Mouse (Mus musculus) intestine, embryonic 16.5 days (tissue): ENCODE data around the gene Stn1. TPM values are rescaled to one million over a fixed set of nuclear protein-coding genes. Genes with fewer than 3 reads are reported as not detected.

Experiments used
- ATAC-seq: fragments of 200-750 bp; cut with Nextera tagmentation; 2 replicates; pipeline ENCODE4 v1.8.0; 2017; ENCODE audit warnings: moderate TSS enrichment, moderate library complexity
- H3K27ac ChIP-seq: fragments of 300-500 bp; sonication (generic); 2 replicates; pipeline ENCODE4 v1.5.1; 2014; ENCODE audit warnings: mild to moderate bottlenecking, low read length
- H3K27me3 ChIP-seq: fragments of 300-500 bp; sonication (generic); replicated peaks from 2 replicates; pipeline ENCODE4 v1.6.1; 2014; ENCODE audit warnings: low read length, control low read depth, mixed read lengths; ENCODE audit not compliant: control insufficient read depth, insufficient read depth
- H3K36me3 ChIP-seq: fragments of 300-500 bp; sonication (generic); 2 replicates; pipeline ENCODE4 v1.6.1; 2014; ENCODE audit warnings: low read length, control low read depth; ENCODE audit not compliant: control insufficient read depth, insufficient read depth
- H3K4me1 ChIP-seq: fragments of 300-500 bp; sonication (generic); 2 replicates; pipeline ENCODE4 v1.6.1; 2014; ENCODE audit warnings: low read length, control low read depth, mixed read lengths; ENCODE audit not compliant: control insufficient read depth, insufficient read depth
- H3K4me2 ChIP-seq: fragments of 300-500 bp; sonication (generic); 2 replicates; pipeline ENCODE4 v1.6.1; 2014; ENCODE audit warnings: low read depth, low read length, control low read depth
- H3K4me3 ChIP-seq: fragments of 300-500 bp; sonication (generic); 2 replicates; pipeline ENCODE4 v1.5.1; 2014; ENCODE audit warnings: mild to moderate bottlenecking, low read length
- H3K9ac ChIP-seq: fragments of 300-500 bp; sonication (generic); 2 replicates; pipeline ENCODE4 v1.6.1; 2014; ENCODE audit warnings: low read depth, low read length
- H3K9me3 ChIP-seq: fragments of 300-500 bp; sonication (generic); 2 replicates; pipeline ENCODE4 v1.6.1; 2016; ENCODE audit warnings: low read length, control low read depth; ENCODE audit not compliant: control insufficient read depth
- WGBS: fragments of 180-500 bp; shearing (Covaris S2); extraction: QIAGEN DNeasy Blood & Tissue Kit; methylation state at CpG from one replicate; pipeline ENCODE4 v1.1.7; 2014; 5-methylcytosine and 5-hydroxymethylcytosine counted together
- polyA plus RNA-seq: library from polyadenylated mRNA; unstranded; fragments of >200 nt; fragmentation: Nextera tagmentation; extraction: Ambion mirVana; gene quantifications from 2 replicates; pipeline ENCODE4 v1.2.1, GENCODE M21; 2015

The Stn1 gene
- polyA plus RNA-seq, 1 experiment from 2014 or later: 43.9 TPM

DNA sequence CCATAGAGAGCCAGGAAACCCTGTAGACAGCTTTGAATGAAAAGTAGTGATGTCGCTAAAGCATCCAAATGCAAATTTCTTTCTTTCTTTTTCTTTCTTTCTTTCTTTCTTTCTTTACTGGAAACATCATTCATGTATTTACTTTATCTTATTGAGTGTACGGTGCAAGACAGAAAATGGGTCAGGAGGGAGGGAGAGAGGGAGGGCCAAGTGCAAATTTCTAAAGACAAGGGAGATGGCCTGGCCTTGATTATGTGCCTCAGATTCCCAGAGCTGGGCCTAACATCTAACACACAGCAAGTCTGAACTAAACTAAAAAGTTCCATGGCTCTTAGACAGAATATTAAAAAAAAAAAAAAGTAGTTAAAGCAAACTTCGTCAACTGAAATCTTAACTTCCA is 63.9 kb downstream of the Stn1 start:
- Histone ChIP-seq H3K4me1 (no peaks in the 10 kb centered on the region), H3K4me3 (no peak overlapping the region), H3K9me3 (no peaks in the 10 kb centered on the region), H3K4me2 (no peak overlapping the region), H3K27ac (no peak overlapping the region), H3K27me3 (no peaks in the 10 kb centered on the region), H3K36me3 (no peaks in the 10 kb centered on the region), H3K9ac (no peak overlapping the region)
- ATAC-seq: no peak
- 68% methylated on average over 3 of the region's 3 CpGs for WGBS

DNA sequence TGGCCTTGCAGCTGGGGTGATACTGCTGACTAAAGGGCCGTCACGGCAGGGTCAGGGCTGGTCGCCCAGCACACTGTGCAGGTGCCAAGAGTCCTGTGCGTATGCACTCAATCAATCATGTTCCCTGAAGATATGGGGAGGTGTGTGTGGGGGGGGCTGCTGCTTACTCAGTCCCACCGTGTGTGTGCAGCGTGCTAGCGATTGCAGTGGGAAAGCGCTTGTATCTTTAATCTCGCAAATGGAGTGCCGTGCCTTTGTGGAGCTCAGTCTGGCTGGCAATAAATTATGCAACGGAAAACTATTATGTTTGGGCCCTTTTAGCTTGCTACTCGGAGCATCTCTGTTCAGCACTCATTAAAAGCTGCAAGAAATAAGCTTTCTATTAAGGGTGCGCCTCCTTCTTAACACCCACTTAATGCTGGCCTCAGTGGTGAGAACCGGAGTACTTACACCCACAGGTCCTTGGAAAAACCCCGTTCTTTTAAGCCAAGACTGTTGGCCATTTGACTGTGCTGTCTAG is 64.4 kb downstream of the Stn1 start:
- ATAC-seq: peak; percentile 81
- no peak overlapping the region for H3K4me2 ChIP-seq
- H3K27me3 ChIP-seq: no peaks in the 10 kb centered on the region
- no peaks in the 10 kb centered on the region for H3K9me3 ChIP-seq
- no peaks in the 10 kb centered on the region for H3K36me3 ChIP-seq
- no peak overlapping the region for H3K27ac ChIP-seq
- no peak overlapping the region for H3K9ac ChIP-seq
- 43% methylated on average over 15 of the region's 15 CpGs for WGBS
- no peak overlapping the region for H3K4me3 ChIP-seq
- no peaks in the 10 kb centered on the region for H3K4me1 ChIP-seq

DNA sequence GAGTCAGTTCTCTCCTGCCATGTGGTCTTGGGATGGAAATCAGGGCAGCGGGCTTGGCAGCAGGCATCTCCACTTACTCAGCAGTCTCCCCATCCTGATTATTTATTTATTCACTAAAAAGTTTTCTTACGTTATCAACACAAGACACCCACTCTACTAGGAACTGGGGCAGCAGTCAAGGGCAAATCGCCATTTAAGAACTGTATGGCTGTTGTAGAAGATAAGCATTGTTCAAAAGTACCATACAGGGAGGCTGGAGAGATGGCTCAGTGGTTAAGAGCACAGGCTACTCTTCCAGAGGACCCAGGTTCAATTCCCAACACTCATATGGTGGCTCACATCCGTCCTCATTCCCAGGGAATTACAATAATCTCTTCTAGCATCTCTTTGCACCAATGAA is 65.5 kb downstream of the Stn1 start:
- Histone ChIP-seq H3K36me3 (no peaks in the 10 kb centered on the region), H3K9ac (no peak overlapping the region), H3K4me1 (no peaks in the 10 kb centered on the region), H3K27me3 (no peaks in the 10 kb centered on the region), H3K9me3 (no peaks in the 10 kb centered on the region), H3K4me3 (no peak overlapping the region), H3K4me2 (no peak overlapping the region), H3K27ac (no peak overlapping the region)
- no peak for ATAC-seq
- WGBS: 75% methylated on average over 4 of the region's 4 CpGs

DNA sequence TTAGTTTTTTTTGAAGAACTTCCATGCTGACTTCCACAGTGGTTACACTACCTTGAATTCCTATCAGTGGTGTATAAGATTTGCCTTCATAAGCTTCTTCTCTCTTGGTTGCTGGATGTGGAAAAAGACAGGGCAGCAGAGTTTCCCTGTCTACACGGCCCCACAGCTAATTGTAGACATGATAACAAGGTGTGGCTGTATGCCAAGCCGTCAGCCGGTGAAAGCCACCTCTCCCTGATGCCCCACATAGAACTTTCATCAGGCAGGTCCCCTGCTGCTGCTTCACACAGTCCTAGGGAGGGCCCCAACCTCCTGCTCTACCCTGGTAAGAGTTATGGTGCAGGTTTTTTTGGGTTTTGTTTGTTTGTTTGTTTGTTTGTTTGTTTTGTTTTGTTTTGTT is 68.6 kb downstream of the Stn1 start:
- Histone ChIP-seq H3K27ac (no peak overlapping the region), H3K4me2 (no peak overlapping the region), H3K4me3 (no peak overlapping the region), H3K9me3 (no peaks in the 10 kb centered on the region), H3K36me3 (no peaks in the 10 kb centered on the region), H3K27me3 (no peaks in the 10 kb centered on the region), H3K9ac (no peak overlapping the region), H3K4me1 (0 out of 2 replicates have a peak, but pooled peaks cover 4% of the 10 kb centered on the region)
- WGBS: 59% methylated on average over 3 of the region's 3 CpGs
- no peak for ATAC-seq

DNA sequence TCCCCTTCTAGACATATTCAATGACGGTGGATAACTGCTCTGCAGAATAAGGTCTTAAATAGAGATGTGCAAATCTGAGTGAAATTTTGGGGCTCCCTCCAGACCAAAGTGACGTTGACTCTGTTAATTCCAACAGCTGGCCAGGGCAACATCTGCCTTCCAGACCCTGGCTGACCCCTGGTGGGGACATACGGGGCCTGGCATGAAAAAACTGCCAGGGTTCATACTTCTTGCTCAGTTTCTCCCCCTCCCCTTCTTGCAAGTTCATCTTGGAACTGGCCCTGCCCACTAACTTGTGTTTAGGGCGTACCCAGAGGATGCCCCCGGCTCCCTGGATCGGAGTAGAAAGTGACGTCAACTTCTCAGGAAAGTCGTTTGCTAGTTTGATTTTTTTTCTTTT is 70.5 kb downstream of the Stn1 start:
- no peak overlapping the region for H3K9ac ChIP-seq
- ATAC-seq: no peak
- no peaks in the 10 kb centered on the region for H3K36me3 ChIP-seq
- H3K9me3 ChIP-seq: peaks cover 2% of the 10 kb centered on the region; the same call in 1 of the 2 replicates
- no peaks in the 10 kb centered on the region for H3K27me3 ChIP-seq
- WGBS: 74% methylated on average over 8 of the region's 8 CpGs
- no peak overlapping the region for H3K4me2 ChIP-seq
- H3K4me1 ChIP-seq: peaks cover 12% of the 10 kb centered on the region
- H3K27ac ChIP-seq: no peak overlapping the region
- H3K4me3 ChIP-seq: no peak overlapping the region

DNA sequence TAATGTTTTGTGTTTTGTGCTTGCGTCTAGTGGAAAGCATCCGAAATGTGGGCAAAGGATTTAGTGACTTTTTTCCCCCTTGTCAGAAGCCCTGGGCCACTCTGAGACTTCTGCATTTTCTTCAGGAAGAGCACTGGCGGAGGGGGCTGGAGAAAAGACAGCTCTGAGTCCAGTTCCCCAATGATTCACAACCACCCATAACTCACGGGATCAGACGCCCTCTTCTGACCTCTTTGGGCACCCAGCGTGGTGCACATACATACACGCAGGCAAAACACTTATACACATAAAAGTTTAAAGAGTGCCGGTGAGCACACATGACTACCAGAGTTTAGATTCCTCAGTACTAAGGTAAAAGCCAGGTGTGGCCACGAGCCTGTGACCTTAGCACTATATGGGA is 71.8 kb downstream of the Stn1 start:
- H3K4me3 ChIP-seq: no peak overlapping the region
- 62% methylated on average over 9 of the region's 9 CpGs for WGBS

GRCm38 (mm10) chr19:47464304-47465241 is 72.7 kb downstream of the Stn1 start, which contains the start of gene Sh3pxd2a:
TSS of gene Sh3pxd2a (minus strand) at chr19:47464401.
- Histone ChIP-seq H3K9ac (peak within 1 kb of the TSS; percentile 88), H3K27ac (peak within 1 kb of the TSS; percentile 86), H3K27me3 (no peaks in the 10 kb centered on the region), H3K36me3 (no peaks in the 10 kb centered on the region), H3K4me2 (peak within 1 kb of the TSS; percentile 83), H3K4me1 (peaks cover 31% of the 10 kb centered on the region), H3K4me3 (peak within 1 kb of the TSS; percentile 82), H3K9me3 (peaks cover 4% of the 10 kb centered on the region; the same call in 1 of the 2 replicates)
- ATAC-seq: peak; percentile 90
- WGBS: under 1% methylated on average over 58 of the region's 70 CpGs

More for the DNA sequence above, 71.8 kb downstream of the Stn1 start:
- no peaks in the 10 kb centered on the region for H3K27me3 ChIP-seq
- H3K4me2 ChIP-seq: no peak overlapping the region
- H3K4me1 ChIP-seq: peaks cover 23% of the 10 kb centered on the region
- no peak overlapping the region for H3K27ac ChIP-seq
- no peak for ATAC-seq
- H3K9ac ChIP-seq: no peak overlapping the region
- no peaks in the 10 kb centered on the region for H3K36me3 ChIP-seq
- H3K9me3 ChIP-seq: peaks cover 4% of the 10 kb centered on the region; the same call in 1 of the 2 replicates

DNA sequence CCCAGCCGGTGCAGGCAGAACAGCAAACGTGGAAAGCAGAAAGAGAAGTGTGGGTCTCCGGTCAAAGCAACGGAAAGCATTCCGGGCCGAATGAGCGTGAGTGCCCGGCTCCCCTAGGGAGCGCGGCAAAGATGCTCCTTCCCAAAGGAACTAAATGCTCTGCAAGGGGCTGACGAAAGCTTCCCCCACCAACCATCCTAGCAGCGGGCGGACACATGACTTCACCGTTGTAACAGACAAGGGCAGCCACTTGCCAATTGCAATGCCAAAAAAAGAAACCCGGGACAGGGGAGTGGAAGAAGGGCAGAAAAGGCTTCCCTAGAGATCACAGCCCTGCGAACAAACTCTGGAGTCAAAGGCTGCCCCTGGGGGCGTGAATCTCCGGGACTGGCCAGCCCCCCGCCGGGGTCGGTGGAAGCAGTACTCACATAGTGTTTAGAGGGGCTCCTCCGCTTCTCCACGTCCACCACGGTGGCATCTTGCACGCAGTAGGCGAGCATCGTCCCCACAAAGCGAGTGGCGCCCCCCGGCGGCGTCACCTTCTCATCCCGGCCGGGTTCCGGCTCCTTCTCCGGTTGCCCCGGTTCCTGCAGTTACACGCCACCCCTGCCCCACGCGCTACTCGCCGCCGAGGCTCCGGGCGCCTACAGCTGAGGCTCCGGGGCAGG is 73.5 kb downstream of the Stn1 start:
- Histone ChIP-seq H3K9me3 (peaks cover 4% of the 10 kb centered on the region; the same call in 1 of the 2 replicates), H3K9ac (peak overlapping the region; percentile 88), H3K27me3 (no peaks in the 10 kb centered on the region), H3K4me1 (peaks cover 37% of the 10 kb centered on the region), H3K36me3 (no peaks in the 10 kb centered on the region), H3K27ac (peak overlapping the region; percentile 86), H3K4me3 (peak overlapping the region; percentile 82), H3K4me2 (peak overlapping the region; percentile 83)
- peak; percentile 78 for ATAC-seq
- WGBS: under 1% methylated on average over 45 of the region's 46 CpGs

GRCm38 (mm10) chr19:47463206-47463605 is 74.1 kb downstream of the Stn1 start:
- Histone ChIP-seq H3K4me2 (peak overlapping the region; percentile 83), H3K27me3 (no peaks in the 10 kb centered on the region), H3K9ac (peak overlapping the region; percentile 88), H3K36me3 (no peaks in the 10 kb centered on the region), H3K4me1 (peaks cover 42% of the 10 kb centered on the region), H3K4me3 (peak overlapping the region; percentile 82), H3K9me3 (peaks cover 4% of the 10 kb centered on the region; the same call in 1 of the 2 replicates), H3K27ac (peak overlapping the region; percentile 86; the same call in 1 of the 2 replicates)
- 2% methylated on average over 13 of the region's 13 CpGs for WGBS
- ATAC-seq: no peak
